Mouse (Mus musculus) embryo, embryonic 11 days (tissue): Measurements from ENCODE around the gene Ift22.

Source experiments
- DNase-seq: peaks from one replicate; pipeline ENCODE4 v3.0.0-alpha.2; 2015

The Ift22 gene

GRCm38 (mm10) chr5:136907991-136908857 is at the start of gene Ift22:
TSS of gene Ift22 (plus strand) at chr5:136908150.
- DNase-seq: peak; percentile 94

GRCm38 (mm10) chr5:136861191-136861940 is 46.6 kb upstream of the Ift22 start:
- DNase-seq: peak; percentile 86

- no peak for DNase-seq
Measured at GRCm38 (mm10) chr5:136862806-136863205, 45.1 kb upstream of the Ift22 start.

GRCm38 (mm10) chr5:136863276-136863675 is 44.7 kb upstream of the Ift22 start:
- DNase-seq: no peak

GRCm38 (mm10) chr5:136863961-136864674 is 43.8 kb upstream of the Ift22 start:
- peak; percentile 93 for DNase-seq

GRCm38 (mm10) chr5:136867706-136868105 is 40.2 kb upstream of the Ift22 start:
- DNase-seq: no peak

- peak; percentile 65 for DNase-seq
Measured at GRCm38 (mm10) chr5:136869451-136870114, 38.4 kb upstream of the Ift22 start.

- DNase-seq: no peak
Measured at GRCm38 (mm10) chr5:136872417-136872816, 35.5 kb upstream of the Ift22 start.

GRCm38 (mm10) chr5:136874271-136874670 is 33.7 kb upstream of the Ift22 start:
- DNase-seq: no peak

GRCm38 (mm10) chr5:136880101-136880500 is 27.8 kb upstream of the Ift22 start:
- DNase-seq: no peak

- peak; percentile 93 for DNase-seq
Measured at GRCm38 (mm10) chr5:136881380-136882009, 26.5 kb upstream of the Ift22 start.

GRCm38 (mm10) chr5:136882055-136882787 is 25.7 kb upstream of the Ift22 start:
- no peak for DNase-seq

- DNase-seq: peak; percentile 72
Measured at GRCm38 (mm10) chr5:136882788-136883439, 25.0 kb upstream of the Ift22 start, which contains the start of gene Col26a1. TSS of gene Col26a1 (minus strand) at chr5:136883209.

GRCm38 (mm10) chr5:136886957-136887356 is 21.0 kb upstream of the Ift22 start:
- peak; percentile 61 for DNase-seq

GRCm38 (mm10) chr5:136888539-136889355 is 19.2 kb upstream of the Ift22 start:
- DNase-seq: peak; percentile 70

GRCm38 (mm10) chr5:136894840-136895528 is 13.0 kb upstream of the Ift22 start:
- peak; percentile 45 for DNase-seq

- peak; percentile 24 for DNase-seq
Measured at GRCm38 (mm10) chr5:136895529-136895963, 12.4 kb upstream of the Ift22 start.

- no peak for DNase-seq
Measured at GRCm38 (mm10) chr5:136904621-136905020, 3.3 kb upstream of the Ift22 start.

GRCm38 (mm10) chr5:136905630-136906029 is 2.3 kb upstream of the Ift22 start:
- no peak for DNase-seq
